Mouse (Mus musculus) intestine, embryonic 16.5 days (tissue): ENCODE results near the gene Kif2c. TPM values are rescaled to one million over a fixed set of nuclear protein-coding genes. Genes with fewer than 3 reads are reported as not detected.

Experiments used
- ATAC-seq: fragments of 200-750 bp; cut with Nextera tagmentation; 2 replicates; pipeline ENCODE4 v1.8.0; 2017; ENCODE audit warnings: moderate TSS enrichment, moderate library complexity
- H3K27ac ChIP-seq: fragments of 300-500 bp; sonication (generic); 2 replicates; pipeline ENCODE4 v1.5.1; 2014; ENCODE audit warnings: mild to moderate bottlenecking, low read length
- H3K27me3 ChIP-seq: fragments of 300-500 bp; sonication (generic); replicated peaks from 2 replicates; pipeline ENCODE4 v1.6.1; 2014; ENCODE audit warnings: low read length, control low read depth, mixed read lengths; ENCODE audit not compliant: control insufficient read depth, insufficient read depth
- H3K36me3 ChIP-seq: fragments of 300-500 bp; sonication (generic); 2 replicates; pipeline ENCODE4 v1.6.1; 2014; ENCODE audit warnings: low read length, control low read depth; ENCODE audit not compliant: control insufficient read depth, insufficient read depth
- H3K4me1 ChIP-seq: fragments of 300-500 bp; sonication (generic); 2 replicates; pipeline ENCODE4 v1.6.1; 2014; ENCODE audit warnings: low read length, control low read depth, mixed read lengths; ENCODE audit not compliant: control insufficient read depth, insufficient read depth
- H3K4me2 ChIP-seq: fragments of 300-500 bp; sonication (generic); 2 replicates; pipeline ENCODE4 v1.6.1; 2014; ENCODE audit warnings: low read depth, low read length, control low read depth
- H3K4me3 ChIP-seq: fragments of 300-500 bp; sonication (generic); 2 replicates; pipeline ENCODE4 v1.5.1; 2014; ENCODE audit warnings: mild to moderate bottlenecking, low read length
- H3K9ac ChIP-seq: fragments of 300-500 bp; sonication (generic); 2 replicates; pipeline ENCODE4 v1.6.1; 2014; ENCODE audit warnings: low read depth, low read length
- H3K9me3 ChIP-seq: fragments of 300-500 bp; sonication (generic); 2 replicates; pipeline ENCODE4 v1.6.1; 2016; ENCODE audit warnings: low read length, control low read depth; ENCODE audit not compliant: control insufficient read depth
- WGBS: fragments of 180-500 bp; shearing (Covaris S2); extraction: QIAGEN DNeasy Blood & Tissue Kit; methylation state at CpG from one replicate; pipeline ENCODE4 v1.1.7; 2014; 5-methylcytosine and 5-hydroxymethylcytosine counted together
- polyA plus RNA-seq: library from polyadenylated mRNA; unstranded; fragments of >200 nt; fragmentation: Nextera tagmentation; extraction: Ambion mirVana; gene quantifications from 2 replicates; pipeline ENCODE4 v1.2.1, GENCODE M21; 2015

Kif2c gene
- polyA plus RNA-seq, result 35.9 and 41.3 TPM in 2 replicates

- 1% methylated on average over 42 of the region's 42 CpGs for WGBS
- Histone ChIP-seq H3K36me3 (peaks cover 8% of the 10 kb centered on the region; the same call in 1 of the 2 replicates), H3K4me2 (peak within 1 kb of the TSS; percentile 62), H3K27ac (peak within 1 kb of the TSS; percentile 26; the same call in 1 of the 2 replicates), H3K9ac (peak within 1 kb of the TSS; percentile 67), H3K9me3 (no peaks in the 10 kb centered on the region), H3K4me3 (peak within 1 kb of the TSS; percentile 56), H3K27me3 (no peaks in the 10 kb centered on the region), H3K4me1 (peaks cover 6% of the 10 kb centered on the region)
- peak; percentile 99 for ATAC-seq
These were observed at the start of gene Kif2c for GRCm38 (mm10) chr4:117181863-117182758. TSS of gene Kif2c (minus strand) at chr4:117182639.

- H3K36me3 ChIP-seq, result no peaks in the 10 kb centered on the region
- 62% methylated on average over 2 of the region's 2 CpGs for WGBS
- no peaks in the 10 kb centered on the region for H3K4me1 ChIP-seq
- H3K4me2 ChIP-seq, result no peak overlapping the region
- H3K4me3 ChIP-seq, result no peak overlapping the region
- no peaks in the 10 kb centered on the region for H3K9me3 ChIP-seq
- peak; percentile 70 for ATAC-seq
- H3K9ac ChIP-seq, result no peak overlapping the region
- H3K27ac ChIP-seq, result no peak overlapping the region
- no peaks in the 10 kb centered on the region for H3K27me3 ChIP-seq
These were observed 48.8 kb upstream of the Kif2c start for GRCm38 (mm10) chr4:117231208-117231607.

GRCm38 (mm10) chr4:117230331-117230730 lies 47.9 kb upstream of the Kif2c start:
- Histone ChIP-seq H3K4me1 (no peaks in the 10 kb centered on the region), H3K4me3 (no peak overlapping the region), H3K9ac (no peak overlapping the region), H3K9me3 (no peaks in the 10 kb centered on the region), H3K36me3 (no peaks in the 10 kb centered on the region), H3K4me2 (no peak overlapping the region), H3K27me3 (no peaks in the 10 kb centered on the region), H3K27ac (no peak overlapping the region)
- no peak for ATAC-seq
- 57% methylated on average over 10 of the region's 10 CpGs for WGBS

DNA sequence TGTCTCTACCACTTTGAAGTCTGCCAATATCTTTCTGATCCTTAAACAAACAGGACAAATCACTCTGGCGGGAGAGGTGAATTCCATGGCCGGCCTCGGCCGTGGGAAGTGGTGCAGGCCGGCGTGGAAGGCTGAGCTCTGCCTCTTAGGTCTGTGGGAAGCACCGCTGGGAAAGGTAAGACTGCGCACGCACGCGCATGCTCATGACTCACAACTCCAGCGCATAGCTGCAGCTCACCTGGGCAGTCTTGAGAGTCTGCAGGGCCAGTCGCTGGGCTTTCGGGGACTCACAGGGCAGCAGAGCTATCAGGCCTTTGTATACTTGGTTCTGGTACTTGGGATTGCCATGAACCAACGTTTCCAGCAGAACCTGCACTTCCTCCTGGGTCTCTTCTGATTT lies 47.2 kb upstream of the Kif2c start:
- Histone ChIP-seq H3K36me3 (no peaks in the 10 kb centered on the region), H3K27me3 (no peaks in the 10 kb centered on the region), H3K4me3 (no peak overlapping the region), H3K9me3 (no peaks in the 10 kb centered on the region), H3K4me2 (no peak overlapping the region), H3K4me1 (no peaks in the 10 kb centered on the region), H3K27ac (no peak overlapping the region), H3K9ac (no peak overlapping the region)
- no peak; the same call in 1 of the 2 replicates for ATAC-seq
- 46% methylated on average over 15 of the region's 15 CpGs for WGBS

DNA sequence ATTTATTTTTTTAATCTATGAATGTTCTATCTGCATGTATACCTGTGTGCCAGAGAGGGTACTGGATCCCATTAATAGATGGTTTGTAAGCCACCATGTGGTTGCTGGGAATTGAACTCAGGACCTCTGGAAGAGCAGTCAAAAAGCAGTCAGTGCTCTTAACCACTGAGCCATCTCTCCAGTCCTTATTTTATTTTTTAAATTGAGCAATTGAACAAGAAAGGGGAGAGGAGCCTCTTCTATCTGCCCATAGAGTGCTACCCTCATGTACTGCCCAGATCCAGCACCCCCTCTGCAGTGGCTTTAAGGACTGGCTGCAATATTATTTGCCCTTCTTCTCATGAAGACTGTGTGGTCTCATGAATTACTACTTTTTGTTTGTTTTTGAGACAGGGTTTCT lies 42.8 kb upstream of the Kif2c start:
- no peak overlapping the region for H3K9ac ChIP-seq
- no peaks in the 10 kb centered on the region for H3K9me3 ChIP-seq
- no peak for ATAC-seq

DNA sequence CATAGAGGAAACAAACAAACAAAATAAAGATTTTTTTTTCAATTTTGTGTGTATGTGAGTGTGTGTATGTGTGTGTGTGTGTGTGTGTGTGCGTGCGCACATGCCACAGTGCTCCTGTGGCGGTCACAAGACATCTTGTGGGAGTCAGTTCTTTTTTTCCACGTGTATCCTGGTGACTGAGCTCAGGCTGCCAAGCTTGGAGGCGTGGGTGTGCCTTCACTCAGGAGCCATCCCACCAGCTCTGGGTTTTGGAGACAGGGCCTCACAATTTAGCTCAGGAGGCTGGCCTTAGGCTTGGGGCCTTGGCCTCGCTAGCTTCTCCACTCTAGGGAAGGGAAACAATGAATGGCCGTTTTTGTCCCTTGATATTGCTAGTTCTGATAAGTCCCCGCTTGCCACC lies 41.7 kb upstream of the Kif2c start:
- no peaks in the 10 kb centered on the region for H3K36me3 ChIP-seq
- no peak overlapping the region for H3K9ac ChIP-seq
- no peaks in the 10 kb centered on the region for H3K9me3 ChIP-seq
- no peak overlapping the region for H3K4me3 ChIP-seq
- H3K27me3 ChIP-seq, result no peaks in the 10 kb centered on the region
- ATAC-seq, result no peak
- H3K4me2 ChIP-seq, result no peak overlapping the region
- no peaks in the 10 kb centered on the region for H3K4me1 ChIP-seq
- H3K27ac ChIP-seq, result no peak overlapping the region
- WGBS, result 65% methylated on average over 8 of the region's 8 CpGs

More for the DNA sequence above, 42.8 kb upstream of the Kif2c start:
- no peak overlapping the region for H3K4me3 ChIP-seq
- H3K4me2 ChIP-seq, result no peak overlapping the region
- no peaks in the 10 kb centered on the region for H3K27me3 ChIP-seq
- H3K4me1 ChIP-seq, result no peaks in the 10 kb centered on the region
- H3K27ac ChIP-seq, result no peak overlapping the region
- H3K36me3 ChIP-seq, result no peaks in the 10 kb centered on the region

GRCm38 (mm10) chr4:117223001-117223400 lies 40.6 kb upstream of the Kif2c start:
- ATAC-seq, result no peak
- Histone ChIP-seq H3K9ac (no peak overlapping the region), H3K9me3 (no peaks in the 10 kb centered on the region), H3K36me3 (no peaks in the 10 kb centered on the region), H3K27ac (no peak overlapping the region), H3K4me1 (no peaks in the 10 kb centered on the region), H3K27me3 (no peaks in the 10 kb centered on the region), H3K4me3 (no peak overlapping the region), H3K4me2 (no peak overlapping the region)
- 33% methylated on average over 5 of the region's 5 CpGs for WGBS

- Histone ChIP-seq H3K27ac (no peak overlapping the region), H3K36me3 (no peaks in the 10 kb centered on the region), H3K4me3 (no peak overlapping the region), H3K9ac (no peak overlapping the region), H3K4me2 (no peak overlapping the region), H3K4me1 (no peaks in the 10 kb centered on the region), H3K27me3 (no peaks in the 10 kb centered on the region), H3K9me3 (no peaks in the 10 kb centered on the region)
- ATAC-seq, result no peak
- 82% methylated on average over 9 of the region's 9 CpGs for WGBS
These were observed 39.4 kb upstream of the Kif2c start for GRCm38 (mm10) chr4:117221836-117222235.

DNA sequence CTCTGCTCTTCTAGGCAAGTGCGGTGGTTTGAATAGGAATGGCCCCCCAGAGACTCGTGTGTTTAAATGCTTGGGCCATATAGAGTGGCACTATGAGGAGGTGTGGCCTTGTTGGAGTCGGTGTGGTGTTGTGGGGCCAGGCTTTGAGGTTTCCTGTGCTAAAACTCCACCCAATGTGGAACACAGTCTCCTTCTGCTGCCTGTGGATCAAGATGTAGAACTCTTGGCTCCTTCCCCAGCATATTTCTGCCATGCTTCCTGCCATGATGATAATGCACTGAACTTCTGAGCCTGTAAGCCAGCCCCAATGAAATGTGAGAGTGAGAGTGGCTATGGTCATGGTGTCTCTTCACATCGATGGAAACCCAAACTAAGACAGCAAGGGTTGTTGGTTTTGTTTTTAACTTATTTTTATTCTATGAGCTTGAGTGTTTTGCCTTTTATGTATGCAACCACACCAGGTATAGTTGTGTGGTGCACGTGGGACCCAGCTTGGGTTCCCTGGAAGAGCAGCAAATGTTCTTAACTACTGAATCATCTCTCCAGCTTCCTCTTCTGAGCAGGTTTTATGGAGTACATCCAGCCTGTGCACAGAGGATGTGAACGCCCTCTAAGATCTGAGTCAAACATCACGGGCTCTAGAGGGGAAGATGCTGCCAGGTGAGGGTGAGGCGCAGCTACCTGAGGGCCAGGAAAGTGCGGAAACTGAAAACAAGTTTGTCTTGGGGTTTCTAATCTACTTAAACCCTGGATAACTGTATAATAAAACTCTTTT lies 38.5 kb upstream of the Kif2c start:
- H3K4me3 ChIP-seq, result no peak overlapping the region

More for the DNA sequence above, 38.5 kb upstream of the Kif2c start:
- H3K27me3 ChIP-seq, result no peaks in the 10 kb centered on the region
- H3K27ac ChIP-seq, result no peak overlapping the region
- H3K36me3 ChIP-seq, result no peaks in the 10 kb centered on the region
- no peak overlapping the region for H3K4me2 ChIP-seq
- no peak for ATAC-seq
- H3K9ac ChIP-seq, result no peak overlapping the region
- H3K9me3 ChIP-seq, result no peaks in the 10 kb centered on the region
- WGBS, result 80% methylated on average over 9 of the region's 9 CpGs
- no peaks in the 10 kb centered on the region for H3K4me1 ChIP-seq
